Mouse (Mus musculus): Measurements from ENCODE around the gene Kirrel3. TPM values are rescaled to one million over a fixed set of nuclear protein-coding genes. Genes with fewer than 3 reads are reported as not detected.

Kirrel3 gene
- total RNA-seq, 2 experiments from 2014 or later: 59.8 to 62.6 TPM

DNA sequence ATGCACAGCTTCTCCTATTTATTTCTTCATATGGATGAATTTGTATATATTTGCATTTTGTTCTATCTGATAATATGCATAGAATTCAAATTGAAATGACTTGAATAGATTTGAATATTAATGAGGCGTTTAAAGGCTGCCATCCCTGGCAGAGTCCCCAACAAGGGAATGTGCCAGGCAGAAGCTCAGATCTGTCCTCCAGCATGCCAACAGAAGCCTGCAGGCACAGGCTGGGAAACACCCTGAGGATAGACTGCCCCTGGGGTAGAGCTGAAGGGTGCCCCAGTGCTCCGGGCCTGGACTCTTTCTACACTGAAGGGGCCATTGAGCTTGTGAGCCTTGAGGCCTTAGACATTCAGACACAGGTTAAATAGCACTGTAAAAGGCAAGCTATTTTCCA, 21.5 kb downstream of the Kirrel3 start:
- DNase-seq (ENCODE audit: extremely low spot score in 1 of 2, low spot score in 2 of 2): no peak
- TF ChIP-seq CTCF (IDR thresholded peaks at IDR 0.05): no peak
- Histone ChIP-seq H3K4me3 (no peak overlapping the region), H3K27ac (no peak overlapping the region)
- intact Hi-C loops (cut with DNase I): no loop called here

- no peak for DNase-seq (ENCODE audit: extremely low spot score in 1 of 2, low spot score in 2 of 2)
- no peak overlapping the region for H3K4me3 ChIP-seq
- no peak for TF ChIP-seq CTCF (IDR thresholded peaks at IDR 0.05)
- intact Hi-C loops (cut with DNase I): no loop called here
- H3K27ac ChIP-seq: no peak overlapping the region
These were observed 33.2 kb downstream of the Kirrel3 start for GRCm38 (mm10) chr9:34518861-34519260.

GRCm38 (mm10) chr9:34520234-34520950, 34.7 kb downstream of the Kirrel3 start:
- no peak for TF ChIP-seq CTCF (IDR thresholded peaks at IDR 0.05)
- no peak overlapping the region for H3K27ac ChIP-seq
- no peak overlapping the region for H3K4me3 ChIP-seq
- intact Hi-C loops (cut with DNase I): no loop called here
- DNase-seq (ENCODE audit: extremely low spot score in 1 of 2, low spot score in 2 of 2): no peak

DNA sequence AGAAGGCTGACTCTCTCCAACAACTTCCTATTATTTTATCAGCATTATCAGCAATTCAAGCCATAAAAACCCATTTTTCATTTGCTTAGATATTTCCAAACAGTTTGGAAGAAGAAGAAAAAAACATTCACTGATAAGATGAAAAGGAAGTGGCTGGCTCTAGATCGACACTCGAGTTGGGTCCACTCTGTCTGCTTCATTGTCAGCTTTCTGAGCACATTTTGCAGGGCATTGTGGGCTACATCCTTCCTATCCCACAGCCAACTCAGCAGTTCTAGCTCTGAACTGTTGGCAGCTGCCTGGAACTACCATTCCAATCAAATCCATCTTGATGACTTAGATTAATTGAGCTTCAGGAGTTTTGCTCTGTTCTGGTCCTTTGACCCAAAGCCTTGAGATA, 40.0 kb downstream of the Kirrel3 start:
- no peak overlapping the region for H3K27ac ChIP-seq
- no peak for DNase-seq (ENCODE audit: extremely low spot score in 1 of 2, low spot score in 2 of 2)
- H3K4me3 ChIP-seq: no peak overlapping the region
- intact Hi-C loops (cut with DNase I): no loop called here
- no peak for TF ChIP-seq CTCF (IDR thresholded peaks at IDR 0.05)

- TF ChIP-seq CTCF (IDR thresholded peaks at IDR 0.05): no peak
- intact Hi-C loops (cut with DNase I): loop anchor here (1.0 to 2.0 kb wide), 4 partner anchors 30 to 374 kb away; no protein-coding TSS in a partner anchor
- Histone ChIP-seq H3K4me3 (no peak overlapping the region), H3K27ac (peak overlapping the region; percentile 74)
- DNase-seq (ENCODE audit: extremely low spot score in 1 of 2, low spot score in 2 of 2): peak; percentile 53 to 69
These were observed 53.1 kb downstream of the Kirrel3 start for GRCm38 (mm10) chr9:34538591-34539335.

GRCm38 (mm10) chr9:34541908-34542307, 56.2 kb downstream of the Kirrel3 start:
- intact Hi-C loops (cut with DNase I): no loop called here
- no peak; the same call in 1 of the 2 replicates for TF ChIP-seq CTCF (IDR thresholded peaks at IDR 0.05)
- no peak for DNase-seq (ENCODE audit: extremely low spot score in 1 of 2, low spot score in 2 of 2)
- Histone ChIP-seq H3K27ac (0 out of 2 replicates have a peak overlapping the region, but pooled peaks have one; percentile 16), H3K4me3 (no peak overlapping the region)

- H3K27ac ChIP-seq: no peak overlapping the region
- no peak overlapping the region for H3K4me3 ChIP-seq
- no peak for DNase-seq (ENCODE audit: extremely low spot score in 1 of 2, low spot score in 2 of 2)
- intact Hi-C loops (cut with DNase I): no loop called here
- no peak for TF ChIP-seq CTCF (IDR thresholded peaks at IDR 0.05)
These were observed 70.0 kb downstream of the Kirrel3 start for GRCm38 (mm10) chr9:34555699-34556098.

- peak in 1 of 2 experiments; percentile 31 for DNase-seq (ENCODE audit: extremely low spot score in 1 of 2, low spot score in 2 of 2)
- peak overlapping the region; percentile 74 for H3K27ac ChIP-seq
- intact Hi-C loops (cut with DNase I): no loop called here
- no peak for TF ChIP-seq CTCF (IDR thresholded peaks at IDR 0.05)
- H3K4me3 ChIP-seq: no peak overlapping the region
These were observed 72.2 kb downstream of the Kirrel3 start for GRCm38 (mm10) chr9:34557846-34558245.

DNA sequence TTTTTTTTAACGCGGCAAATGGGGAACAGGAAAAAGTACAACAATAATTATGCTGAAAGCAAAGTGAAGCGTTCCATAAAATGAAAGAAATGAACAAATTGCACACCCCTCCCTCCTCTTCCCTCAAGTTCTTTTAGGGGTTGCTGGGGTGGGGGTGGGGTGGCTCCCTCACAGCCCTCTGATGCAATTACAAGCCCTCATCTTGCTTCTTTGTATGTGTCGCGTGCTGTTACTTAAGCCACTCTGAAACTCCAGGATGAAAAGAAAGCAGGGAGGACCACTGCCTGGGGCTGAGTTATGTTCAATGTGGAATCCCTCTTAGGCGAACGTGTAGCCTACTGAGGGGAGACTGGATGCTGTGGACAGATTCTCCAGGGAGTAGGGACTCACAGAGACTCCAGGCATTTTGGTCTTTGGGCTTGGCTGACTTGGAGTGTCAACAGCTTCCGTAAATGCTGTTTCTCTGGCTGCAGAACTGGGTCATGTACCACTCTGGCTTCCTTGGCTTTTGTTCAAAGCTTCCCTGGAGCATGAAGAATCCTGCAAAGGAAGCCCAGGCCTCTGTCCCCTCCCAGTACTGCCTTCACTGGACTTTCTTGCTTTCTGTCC, 72.7 kb downstream of the Kirrel3 start:
- no peak for TF ChIP-seq CTCF (IDR thresholded peaks at IDR 0.05)
- intact Hi-C loops (cut with DNase I): no loop called here
- H3K4me3 ChIP-seq: no peak overlapping the region
- H3K27ac ChIP-seq: peak overlapping the region; percentile 63; the same call in 1 of the 2 replicates
- DNase-seq (ENCODE audit: extremely low spot score in 1 of 2, low spot score in 2 of 2): peak in 1 of 2 experiments; percentile 21

GRCm38 (mm10) chr9:34559102-34559501, 73.4 kb downstream of the Kirrel3 start:
- DNase-seq (ENCODE audit: extremely low spot score in 1 of 2, low spot score in 2 of 2): no peak
- Histone ChIP-seq H3K4me3 (no peak overlapping the region), H3K27ac (peak overlapping the region; percentile 40; the same call in 1 of the 2 replicates)
- intact Hi-C loops (cut with DNase I): no loop called here
- TF ChIP-seq CTCF (IDR thresholded peaks at IDR 0.05): no peak

DNA sequence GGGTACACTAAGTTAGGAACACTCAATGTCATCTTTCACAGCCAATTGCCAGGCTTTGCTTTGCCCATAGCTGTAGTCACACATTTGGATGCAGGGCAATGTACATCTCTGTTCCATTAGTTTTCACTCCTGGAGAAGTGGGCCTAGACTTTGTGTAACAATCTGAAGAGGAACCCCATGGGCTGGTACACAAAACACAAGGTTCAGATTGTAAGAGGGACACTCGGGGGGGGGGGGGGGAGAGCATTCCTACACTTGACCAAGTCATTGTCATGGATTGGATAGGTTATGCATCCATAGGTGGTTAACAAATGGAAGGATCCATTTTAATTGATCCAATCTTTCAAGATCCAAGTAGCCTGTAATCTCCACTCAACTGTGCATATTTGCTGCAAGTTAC, 75.6 kb downstream of the Kirrel3 start:
- Histone ChIP-seq H3K4me3 (no peak overlapping the region), H3K27ac (no peak overlapping the region)
- intact Hi-C loops (cut with DNase I): no loop called here
- no peak for DNase-seq (ENCODE audit: extremely low spot score in 1 of 2, low spot score in 2 of 2)
- no peak for TF ChIP-seq CTCF (IDR thresholded peaks at IDR 0.05)

- TF ChIP-seq CTCF (IDR thresholded peaks at IDR 0.05): no peak
- no peak for DNase-seq (ENCODE audit: extremely low spot score in 1 of 2, low spot score in 2 of 2)
- Histone ChIP-seq H3K27ac (no peak overlapping the region), H3K4me3 (no peak overlapping the region)
- intact Hi-C loops (cut with DNase I): no loop called here
These were observed 76.8 kb downstream of the Kirrel3 start for GRCm38 (mm10) chr9:34562437-34563000.

Data from left cerebral cortex, adult 2 months (tissue).